Mouse (Mus musculus) limb, embryonic 14.5 days (tissue): ENCODE measurements around the gene Cyp46a1. TPM values are rescaled to one million over a fixed set of nuclear protein-coding genes. Genes with fewer than 3 reads are reported as not detected.

Experiments used
- ATAC-seq: fragments of 200-750 bp; cut with Nextera tagmentation; 2 replicates; pipeline ENCODE4 v1.8.0; 2017; ENCODE audit warnings: low read depth, moderate number of reproducible peaks, moderate TSS enrichment; ENCODE audit not compliant: low FRiP score
- DNase-seq: peaks from one replicate; pipeline ENCODE4 v3.0.0-alpha.2; 2015; ENCODE audit warnings: low spot score
- H3K27ac ChIP-seq: fragments of 300-500 bp; sonication (generic); replicated peaks from 2 replicates; pipeline ENCODE4 v1.5.1; 2014; ENCODE audit warnings: low read depth, mild to moderate bottlenecking, low read length, moderate library complexity, mixed read lengths
- H3K27me3 ChIP-seq: fragments of 300-500 bp; sonication (generic); 2 replicates; pipeline ENCODE4 v1.6.1; 2014; ENCODE audit warnings: low read length, mixed read lengths; ENCODE audit not compliant: control insufficient read depth, insufficient read depth
- H3K36me3 ChIP-seq: fragments of 300-500 bp; sonication (generic); 2 replicates; pipeline ENCODE4 v1.6.1; 2014; ENCODE audit warnings: mild to moderate bottlenecking, low read length, moderate library complexity, mixed read lengths; ENCODE audit not compliant: control insufficient read depth, insufficient read depth
- H3K4me1 ChIP-seq: fragments of 300-500 bp; sonication (generic); 2 replicates; pipeline ENCODE4 v1.6.1; 2014; ENCODE audit warnings: antibody characterized with exemption, low read length, mixed read lengths; ENCODE audit not compliant: control insufficient read depth, insufficient read depth
- H3K4me2 ChIP-seq: fragments of 300-500 bp; sonication (generic); replicated peaks from 2 replicates; pipeline ENCODE4 v1.6.1; 2014; ENCODE audit warnings: low read depth, mild to moderate bottlenecking, low read length, moderate library complexity; ENCODE audit not compliant: severe bottlenecking
- H3K4me3 ChIP-seq: fragments of 300-500 bp; sonication (generic); replicated peaks from 2 replicates; pipeline ENCODE4 v1.5.1; 2014; ENCODE audit warnings: low read length
- H3K9ac ChIP-seq: fragments of 300-500 bp; sonication (generic); 2 replicates; pipeline ENCODE4 v1.6.1; 2014; ENCODE audit warnings: mild to moderate bottlenecking, low read depth, low read length, moderate library complexity; ENCODE audit not compliant: severe bottlenecking
- H3K9me3 ChIP-seq: fragments of 300-500 bp; sonication (generic); 2 replicates; pipeline ENCODE4 v1.6.1; 2016; ENCODE audit warnings: low read length; ENCODE audit not compliant: control insufficient read depth
- POLR2A ChIP-seq: fragments of 200-500 bp; IDR thresholded peaks from 2 replicates; pipeline ENCODE4 v1.8.0; 2012; ENCODE audit warnings: inconsistent platforms, mild to moderate bottlenecking, moderate library complexity, borderline replicate concordance; ENCODE audit not compliant: insufficient read depth, insufficient read length; ENCODE audit errors: extremely low read depth
- WGBS: fragments of 180-500 bp; shearing (Covaris S2); extraction: QIAGEN DNeasy Blood & Tissue Kit; methylation state at CpG from one replicate; pipeline ENCODE4 v1.1.7; 2014; 5-methylcytosine and 5-hydroxymethylcytosine counted together
- polyA plus RNA-seq, 2 experiments: library from polyadenylated mRNA; depleted of rRNA in 1 of 2; stranded (reverse) in 1 of 2; unstranded in 1 of 2; fragments of >200 nt; fragmentation: Nextera tagmentation in 1 of 2; extraction: Ambion mirVana in 1 of 2; gene quantifications; 2 replicates each; pipeline versions ENCODE4 v1.2.1 to v1.2.3; 2012 to 2014

Cyp46a1 gene
- polyA plus RNA-seq, 2 experiments, result 6.4 to 24.8 TPM

DNA sequence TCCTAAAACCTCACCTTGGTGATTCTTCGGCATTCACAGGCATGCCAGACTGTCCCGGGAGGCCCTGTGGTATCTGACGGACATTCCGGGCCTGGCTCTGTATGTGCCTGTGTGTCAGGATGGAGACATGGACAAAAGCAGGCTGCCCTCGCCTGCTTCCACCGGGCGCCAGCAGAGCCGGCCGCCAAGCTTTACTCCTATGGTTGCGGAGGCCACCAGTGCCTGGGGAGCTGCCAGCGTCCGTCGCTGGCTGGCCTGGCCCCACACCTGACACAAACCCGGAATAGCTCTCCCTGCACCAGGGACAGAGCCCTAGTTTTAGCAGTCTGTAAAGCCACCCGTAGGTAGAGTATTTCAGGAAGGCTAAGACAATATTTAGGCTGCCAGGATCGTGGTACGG lies 38.1 kb downstream of the Cyp46a1 start:
- Histone ChIP-seq H3K4me2 (no peak overlapping the region), H3K9me3 (no peaks in the 10 kb centered on the region), H3K27ac (no peak overlapping the region), H3K9ac (no peak overlapping the region), H3K27me3 (no peaks in the 10 kb centered on the region), H3K36me3 (no peaks in the 10 kb centered on the region), H3K4me1 (peaks cover 26% of the 10 kb centered on the region), H3K4me3 (no peak overlapping the region)
- WGBS, result 76% methylated on average over 17 of the region's 17 CpGs
- no peak for ATAC-seq
- TF ChIP-seq POLR2A, result no peak
- no peak for DNase-seq

GRCm38 (mm10) chr12:108373611-108374010 lies 39.4 kb downstream of the Cyp46a1 start:
- Histone ChIP-seq H3K4me1 (peaks cover 26% of the 10 kb centered on the region), H3K36me3 (no peaks in the 10 kb centered on the region), H3K4me2 (no peak overlapping the region), H3K4me3 (no peak overlapping the region), H3K27me3 (no peaks in the 10 kb centered on the region), H3K9me3 (no peaks in the 10 kb centered on the region), H3K27ac (no peak overlapping the region), H3K9ac (no peak overlapping the region)
- ATAC-seq, result no peak
- peak; percentile 37 for DNase-seq
- TF ChIP-seq POLR2A, result no peak
- WGBS, result 15% methylated on average over 9 of the region's 9 CpGs

GRCm38 (mm10) chr12:108374689-108375088 lies 40.5 kb downstream of the Cyp46a1 start:
- H3K36me3 ChIP-seq, result no peaks in the 10 kb centered on the region
- peaks cover 22% of the 10 kb centered on the region for H3K4me1 ChIP-seq
- no peak overlapping the region for H3K4me3 ChIP-seq
- no peak for DNase-seq
- no peak overlapping the region for H3K4me2 ChIP-seq
- TF ChIP-seq POLR2A, result no peak
- no peak overlapping the region for H3K27ac ChIP-seq
- no peak overlapping the region for H3K9ac ChIP-seq
- H3K9me3 ChIP-seq, result no peaks in the 10 kb centered on the region
- H3K27me3 ChIP-seq, result no peaks in the 10 kb centered on the region
- WGBS, result 67% methylated on average over 8 of the region's 8 CpGs
- ATAC-seq, result no peak; the same call in 1 of the 2 replicates

GRCm38 (mm10) chr12:108378379-108379133 lies 44.4 kb downstream of the Cyp46a1 start:
- Histone ChIP-seq H3K9ac (no peak overlapping the region), H3K4me3 (no peak overlapping the region), H3K9me3 (no peaks in the 10 kb centered on the region), H3K4me2 (no peak overlapping the region), H3K27me3 (no peaks in the 10 kb centered on the region), H3K27ac (no peak overlapping the region), H3K4me1 (peaks cover 12% of the 10 kb centered on the region), H3K36me3 (no peaks in the 10 kb centered on the region)
- 86% methylated on average over 13 of the region's 13 CpGs for whole genome bisulfite sequencing
- ATAC-seq (no peak), DNase-seq (no peak)
- no peak for TF ChIP-seq POLR2A

- Histone ChIP-seq H3K9me3 (no peaks in the 10 kb centered on the region), H3K4me1 (peaks cover 10% of the 10 kb centered on the region; the same call in 1 of the 2 replicates), H3K27me3 (no peaks in the 10 kb centered on the region), H3K4me3 (no peak overlapping the region), H3K27ac (no peak overlapping the region), H3K36me3 (no peaks in the 10 kb centered on the region), H3K4me2 (no peak overlapping the region), H3K9ac (peak overlapping the region; percentile 25; the same call in 1 of the 2 replicates)
- ATAC-seq (no peak), DNase-seq (peak; percentile 42)
- TF ChIP-seq POLR2A, result no peak
- WGBS, result 32% methylated on average over 13 of the region's 13 CpGs
Observed at GRCm38 (mm10) chr12:108386476-108387232, 52.5 kb downstream of the Cyp46a1 start.
